Mouse (Mus musculus) bone marrow, adult 2 months (tissue): ENCODE results near the gene Tns3.

Experiments used
- CTCF ChIP-seq: fragments of 200-500 bp; IDR thresholded peaks from 2 replicates; pipeline ENCODE4 v1.5.1; 2011; ENCODE audit warnings: low read length, control low read depth; ENCODE audit not compliant: control insufficient read depth, insufficient read depth
- POLR2A ChIP-seq: fragments of 200-500 bp; IDR thresholded peaks from 2 replicates; pipeline ENCODE4 v1.6.1; 2011; ENCODE audit warnings: low read depth, mild to moderate bottlenecking, control low read depth, low read length, borderline replicate concordance; ENCODE audit not compliant: control insufficient read depth

DNA sequence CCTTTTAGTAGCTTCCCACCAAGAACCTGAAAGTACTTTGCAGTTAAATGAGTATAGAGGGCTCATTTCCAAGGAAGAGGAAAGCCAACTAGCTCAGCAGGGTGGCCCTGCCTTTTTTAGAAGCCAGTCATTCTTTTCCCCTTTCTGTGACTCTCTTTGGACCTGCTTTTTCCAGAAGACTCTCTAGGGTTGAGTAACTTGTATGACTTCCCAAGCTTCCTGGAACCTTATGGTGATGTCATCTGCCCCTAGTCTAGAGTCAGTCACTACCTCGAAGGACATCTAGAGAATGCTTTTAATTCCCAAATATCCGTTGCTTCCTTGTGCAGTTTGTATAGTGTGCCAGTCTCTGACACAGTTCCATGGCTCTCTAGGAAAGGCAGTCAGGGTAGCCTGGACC, 4.8 kb upstream of the Tns3 start:
- TF ChIP-seq POLR2A = no peak
- TF ChIP-seq CTCF = no peak
